Mouse (Mus musculus): ENCODE measurements around the gene Dock7. TPM values are rescaled to one million over a fixed set of nuclear protein-coding genes. Genes with fewer than 3 reads are reported as not detected.

Dock7 gene
- total and polyA plus RNA-seq, 3 experiments, result 8.8 to 11.0 (median 10.5) TPM

DNA sequence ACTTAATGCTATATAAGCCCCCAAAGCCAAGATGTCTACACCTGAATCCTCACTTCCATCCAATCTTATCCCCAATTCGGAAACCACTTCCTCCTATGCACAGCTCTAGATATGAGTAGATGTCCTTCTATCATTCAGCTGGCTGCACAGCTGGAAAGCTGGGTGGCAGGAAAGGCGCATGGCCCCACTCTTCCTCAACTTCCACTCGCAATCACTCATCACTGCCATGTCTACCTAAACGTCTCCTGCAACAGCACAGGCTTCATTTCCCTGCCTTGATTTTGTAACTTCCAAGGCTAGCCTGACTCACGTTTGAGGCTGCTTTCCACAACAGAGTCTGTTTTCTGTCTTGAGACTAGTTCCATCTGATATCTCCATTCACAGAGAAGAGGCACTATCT is 1.7 kb downstream of the Dock7 start:
- Histone ChIP-seq H3K36me3 (ENCODE audit: control insufficient read depth, insufficient read depth, low read length) (no peaks in the 10 kb centered on the region), H3K79me2 (replicated peaks; ENCODE audit: control insufficient read depth, insufficient read depth, low read length) (peaks cover 1% of the 10 kb centered on the region; the same call in 1 of the 2 replicates), H3K4me3 (no peak overlapping the region), H3K4me1 (ENCODE audit: control insufficient read depth, insufficient read depth, low read length) (peaks cover 4% of the 10 kb centered on the region), H3K27ac (no peak overlapping the region), H3K9ac (ENCODE audit: low read depth, low read length) (no peak overlapping the region), H3K27me3 (ENCODE audit: control insufficient read depth, insufficient read depth, low read length) (peaks cover 1% of the 10 kb centered on the region; the same call in 1 of the 2 replicates)
- TF ChIP-seq EP300 (IDR thresholded peaks at IDR 0.05; ENCODE audit: insufficient read depth, low read depth, low read length), result no peak
- TF ChIP-seq POLR2A (IDR thresholded peaks at IDR 0.05; ENCODE audit: insufficient read depth, low read depth, low read length), result no peak
- DNase-seq, result no peak
- intact Hi-C loops (cut with DNase I), result no loop called here
- WGBS, result 57% methylated on average over 5 of the region's 5 CpGs

DNA sequence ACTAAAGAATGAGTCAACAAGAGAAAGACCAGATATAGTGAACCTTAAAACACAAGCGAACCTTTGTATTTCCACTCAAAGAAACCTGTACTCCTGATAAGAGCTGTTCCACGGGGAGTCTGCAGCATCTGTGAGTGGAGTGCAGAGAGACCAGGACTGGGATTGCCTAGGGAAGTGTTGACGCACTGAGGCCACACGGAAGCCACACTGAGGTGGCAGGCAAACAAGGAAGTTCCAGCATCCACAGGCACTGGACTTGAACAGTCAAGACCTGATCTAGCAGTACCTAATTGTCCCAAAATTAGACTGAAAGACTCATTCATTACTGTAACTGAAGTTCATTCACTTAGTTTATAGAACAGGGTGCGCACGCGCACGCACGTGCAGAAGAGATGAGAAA is 4.9 kb downstream of the Dock7 start:
- no peak for TF ChIP-seq POLR2A (IDR thresholded peaks at IDR 0.05; ENCODE audit: insufficient read depth, low read depth, low read length)
- TF ChIP-seq CTCF (IDR thresholded peaks at IDR 0.05), result no peak
- TF ChIP-seq EP300 (IDR thresholded peaks at IDR 0.05; ENCODE audit: insufficient read depth, low read depth, low read length), result no peak
- H3K9ac ChIP-seq (ENCODE audit: low read depth, low read length), result no peak overlapping the region
- no peak overlapping the region for H3K27ac ChIP-seq
- WGBS, result 61% methylated on average over 9 of the region's 9 CpGs
- no peak for DNase-seq
- no peaks in the 10 kb centered on the region for H3K36me3 ChIP-seq (ENCODE audit: control insufficient read depth, insufficient read depth, low read length)
- H3K27me3 ChIP-seq (ENCODE audit: control insufficient read depth, insufficient read depth, low read length), result peaks cover 1% of the 10 kb centered on the region; the same call in 1 of the 2 replicates
- H3K4me1 ChIP-seq (ENCODE audit: control insufficient read depth, insufficient read depth, low read length), result peaks cover 3% of the 10 kb centered on the region
- peaks cover 2% of the 10 kb centered on the region for H3K79me2 ChIP-seq (replicated peaks; ENCODE audit: control insufficient read depth, insufficient read depth, low read length)
- intact Hi-C loops (cut with DNase I), result no loop called here
- no peak overlapping the region for H3K4me3 ChIP-seq

DNA sequence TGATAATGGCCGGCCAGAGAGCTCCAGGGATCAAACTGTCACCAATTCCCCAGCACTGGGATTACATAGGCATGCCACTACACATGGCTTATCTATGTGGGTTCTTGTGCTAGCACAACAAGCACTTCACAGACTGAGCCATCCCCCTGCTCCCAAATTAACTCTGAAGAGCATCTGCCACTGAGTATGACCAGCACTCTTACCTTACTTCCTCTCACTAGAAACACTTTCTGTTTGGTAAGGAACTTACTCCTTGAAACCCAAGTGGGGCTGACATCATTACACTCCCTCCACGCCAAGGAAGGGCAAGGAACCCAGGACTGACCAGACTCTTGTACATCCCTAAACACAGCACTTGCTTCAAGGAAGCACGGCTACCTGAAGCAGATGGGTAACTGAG is 9.0 kb downstream of the Dock7 start:
- no peaks in the 10 kb centered on the region for H3K36me3 ChIP-seq (ENCODE audit: control insufficient read depth, insufficient read depth, low read length)
- H3K79me2 ChIP-seq (replicated peaks; ENCODE audit: control insufficient read depth, insufficient read depth, low read length), result peaks cover 2% of the 10 kb centered on the region
- intact Hi-C loops (cut with DNase I), result no loop called here
- TF ChIP-seq POLR2A (IDR thresholded peaks at IDR 0.05; ENCODE audit: insufficient read depth, low read depth, low read length) (no peak), CTCF (IDR thresholded peaks at IDR 0.05) (no peak), EP300 (IDR thresholded peaks at IDR 0.05; ENCODE audit: insufficient read depth, low read depth, low read length) (no peak)
- H3K27me3 ChIP-seq (ENCODE audit: control insufficient read depth, insufficient read depth, low read length), result no peaks in the 10 kb centered on the region
- H3K4me3 ChIP-seq, result no peak overlapping the region
- H3K27ac ChIP-seq, result no peak overlapping the region
- H3K9ac ChIP-seq (ENCODE audit: low read depth, low read length), result no peak overlapping the region
- WGBS, result 78% methylated on average over 3 of the region's 3 CpGs
- no peak for DNase-seq
- H3K4me1 ChIP-seq (ENCODE audit: control insufficient read depth, insufficient read depth, low read length), result peaks cover 6% of the 10 kb centered on the region

DNA sequence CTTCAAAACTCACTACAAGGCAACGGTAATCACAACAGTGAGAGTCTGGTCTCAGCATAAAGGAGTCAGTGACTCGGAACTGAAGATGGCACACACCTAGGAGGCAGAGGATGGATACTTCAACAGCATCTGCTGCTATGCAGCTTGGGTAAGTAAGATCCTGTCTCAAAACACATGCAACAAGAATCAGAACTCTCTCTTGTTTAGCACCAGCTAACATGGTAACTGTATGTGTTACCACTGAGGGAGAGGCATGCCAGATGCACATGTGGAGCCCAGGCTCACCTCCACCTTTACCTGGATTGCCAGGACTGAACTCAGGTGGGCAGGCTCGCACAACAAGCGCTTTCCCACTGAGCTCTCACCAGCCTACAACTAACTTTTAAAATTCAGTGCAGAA is 11.9 kb downstream of the Dock7 start:
- H3K27me3 ChIP-seq (ENCODE audit: control insufficient read depth, insufficient read depth, low read length), result no peaks in the 10 kb centered on the region
- H3K4me3 ChIP-seq, result no peak overlapping the region
- intact Hi-C loops (cut with DNase I), result no loop called here
- H3K36me3 ChIP-seq (ENCODE audit: control insufficient read depth, insufficient read depth, low read length), result no peaks in the 10 kb centered on the region
- TF ChIP-seq EP300 (IDR thresholded peaks at IDR 0.05; ENCODE audit: insufficient read depth, low read depth, low read length) (no peak), POLR2A (IDR thresholded peaks at IDR 0.05; ENCODE audit: insufficient read depth, low read depth, low read length) (no peak), CTCF (IDR thresholded peaks at IDR 0.05) (no peak)
- no peak overlapping the region for H3K9ac ChIP-seq (ENCODE audit: low read depth, low read length)
- peaks cover 2% of the 10 kb centered on the region for H3K79me2 ChIP-seq (replicated peaks; ENCODE audit: control insufficient read depth, insufficient read depth, low read length)
- peaks cover 6% of the 10 kb centered on the region for H3K4me1 ChIP-seq (ENCODE audit: control insufficient read depth, insufficient read depth, low read length)
- no peak overlapping the region for H3K27ac ChIP-seq
- 94% methylated on average over 4 of the region's 4 CpGs for WGBS
- DNase-seq, result no peak

DNA sequence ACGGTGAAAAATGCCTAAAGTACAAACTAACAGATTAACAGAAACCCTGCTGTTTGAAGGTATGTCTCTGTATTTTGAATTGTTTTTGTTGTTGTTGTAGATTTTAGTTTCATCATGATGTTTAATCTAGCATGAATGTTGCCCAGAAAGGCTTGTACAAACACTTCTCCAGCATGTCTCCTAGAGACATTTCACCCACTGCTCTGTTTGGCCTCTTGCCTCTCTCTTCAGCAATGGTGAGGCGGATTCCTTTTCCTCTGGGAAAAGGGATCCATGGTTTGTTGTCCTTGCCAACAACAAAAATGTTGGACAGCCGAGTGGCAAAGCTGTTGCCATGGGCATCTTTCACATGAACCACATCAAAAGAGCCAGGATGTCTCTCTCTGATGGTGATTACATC is 17.9 kb downstream of the Dock7 start:
- intact Hi-C loops (cut with DNase I), result no loop called here
- no peak for TF ChIP-seq POLR2A (IDR thresholded peaks at IDR 0.05; ENCODE audit: insufficient read depth, low read depth, low read length)
- no peak for TF ChIP-seq CTCF (IDR thresholded peaks at IDR 0.05)
- TF ChIP-seq EP300 (IDR thresholded peaks at IDR 0.05; ENCODE audit: insufficient read depth, low read depth, low read length), result no peak
- no peak overlapping the region for H3K4me3 ChIP-seq
- no peaks in the 10 kb centered on the region for H3K27me3 ChIP-seq (ENCODE audit: control insufficient read depth, insufficient read depth, low read length)
- H3K79me2 ChIP-seq (replicated peaks; ENCODE audit: control insufficient read depth, insufficient read depth, low read length), result no peaks in the 10 kb centered on the region; the same call in 1 of the 2 replicates
- H3K36me3 ChIP-seq (ENCODE audit: control insufficient read depth, insufficient read depth, low read length), result no peaks in the 10 kb centered on the region
- WGBS, result 80% methylated on average over 3 of the region's 3 CpGs
- peaks cover 3% of the 10 kb centered on the region for H3K4me1 ChIP-seq (ENCODE audit: control insufficient read depth, insufficient read depth, low read length)
- no peak overlapping the region for H3K27ac ChIP-seq
- no peak overlapping the region for H3K9ac ChIP-seq (ENCODE audit: low read depth, low read length)
- DNase-seq, result no peak

DNA sequence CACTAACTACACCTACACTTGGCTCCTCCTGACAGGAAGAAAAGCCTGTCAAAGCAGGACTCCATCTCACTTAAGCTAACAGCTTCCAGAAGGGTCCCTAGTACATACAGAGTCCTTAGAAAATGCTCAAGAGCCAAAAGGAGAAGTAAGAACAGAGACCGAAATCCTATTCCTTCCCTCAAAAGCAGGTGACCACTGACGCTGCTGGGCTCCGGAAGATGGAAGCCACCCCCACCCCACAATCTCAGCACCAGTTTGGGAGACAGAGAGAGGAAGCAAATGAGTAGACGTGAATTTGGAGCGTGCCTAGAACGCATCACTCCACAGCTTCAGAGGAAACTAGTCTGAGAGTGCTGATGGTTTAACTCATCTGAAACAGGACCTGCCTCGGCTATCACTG is 20.0 kb downstream of the Dock7 start:
- WGBS, result 81% methylated on average over 7 of the region's 7 CpGs

More for the DNA sequence above, 20.0 kb downstream of the Dock7 start:
- Histone ChIP-seq H3K27me3 (ENCODE audit: control insufficient read depth, insufficient read depth, low read length) (no peaks in the 10 kb centered on the region), H3K27ac (no peak overlapping the region), H3K79me2 (replicated peaks; ENCODE audit: control insufficient read depth, insufficient read depth, low read length) (no peaks in the 10 kb centered on the region; the same call in 1 of the 2 replicates), H3K9ac (ENCODE audit: low read depth, low read length) (no peak overlapping the region), H3K4me1 (ENCODE audit: control insufficient read depth, insufficient read depth, low read length) (no peaks in the 10 kb centered on the region), H3K36me3 (ENCODE audit: control insufficient read depth, insufficient read depth, low read length) (no peaks in the 10 kb centered on the region), H3K4me3 (no peak overlapping the region)
- no peak for TF ChIP-seq CTCF (IDR thresholded peaks at IDR 0.05)
- no peak for TF ChIP-seq EP300 (IDR thresholded peaks at IDR 0.05; ENCODE audit: insufficient read depth, low read depth, low read length)
- no peak for TF ChIP-seq POLR2A (IDR thresholded peaks at IDR 0.05; ENCODE audit: insufficient read depth, low read depth, low read length)
- DNase-seq, result no peak
- intact Hi-C loops (cut with DNase I), result no loop called here
